Mouse (Mus musculus): ENCODE measurements around the gene Fam122b. TPM values are rescaled to one million over a fixed set of nuclear protein-coding genes. Genes with fewer than 3 reads are reported as not detected.

The Fam122b gene
- 0.11 and 0.84 TPM in 2 replicates for polyA plus RNA-seq (2012; rRNA removed)

GRCm38 (mm10) chrX:53269289-53270062, at the start of gene Fam122b:
Gene Fam122b, minus strand, starts transcription at chrX:53269805.

GRCm38 (mm10) chrX:53273124-53273523, 3.5 kb upstream of the Fam122b start, which contains the start of gene Fam122c:
Gene Fam122c, plus strand, starts transcription at chrX:53273424.

GRCm38 (mm10) chrX:53240011-53240410, 29.6 kb downstream of the Fam122b start, which contains the start of gene Plac1:
Gene Plac1, minus strand, starts transcription at chrX:53240111.

Other genes with a start within 250 kb of the Fam122b start
- 0.09 TPM in 1 of 2 replicates, not detected in the other for gene Plac1, start 29.7 kb downstream of the Fam122b start, polyA plus RNA-seq (2012; rRNA removed)
- not detected in 2 replicates for gene Fam122c, start 3.6 kb upstream of the Fam122b start, polyA plus RNA-seq (2012; rRNA removed)
- 0.03 and 0.09 TPM in 2 replicates for gene Mospd1, start 100.7 kb upstream of the Fam122b start, polyA plus RNA-seq (2012; rRNA removed)
- not detected in 2 replicates for gene Etd, start 165.1 kb upstream of the Fam122b start, polyA plus RNA-seq (2012; rRNA removed)